Mouse (Mus musculus): ENCODE results near the gene Fam126b.
"Not testable (repeated sequence)": the region's sequence is repeated elsewhere in the genome, so short reads cannot be mapped to it uniquely, and the experiment has no call there.

The Fam126b gene

GRCm38 (mm10) chr1:58568456-58569130 is 17.5 kb downstream of the Fam126b start:
- DNase-seq (ENCODE audit: low spot score): no peak

GRCm38 (mm10) chr1:58566621-58567020 is 19.5 kb downstream of the Fam126b start:
- no peak for DNase-seq (ENCODE audit: low spot score)

DNA sequence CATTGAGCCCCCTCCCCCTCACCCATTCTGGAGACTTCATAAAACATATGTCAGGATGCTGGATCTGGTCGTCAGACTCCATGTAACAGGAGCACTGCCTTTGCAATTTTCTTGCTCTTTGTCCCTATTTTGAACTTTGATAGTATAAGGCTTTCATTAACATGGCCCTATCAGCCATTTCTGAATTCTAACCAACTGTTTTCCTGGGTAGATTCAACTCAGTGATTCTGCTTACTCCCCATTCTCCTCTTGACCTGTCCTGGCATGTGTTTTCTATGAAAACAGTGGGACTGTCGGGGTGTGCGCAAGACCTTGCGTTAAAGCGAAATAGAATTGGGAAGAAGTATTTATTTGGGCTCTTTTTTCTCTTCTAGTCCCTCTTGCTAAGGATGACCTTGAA is 21.1 kb downstream of the Fam126b start:
- no peak for DNase-seq (ENCODE audit: low spot score)

DNA sequence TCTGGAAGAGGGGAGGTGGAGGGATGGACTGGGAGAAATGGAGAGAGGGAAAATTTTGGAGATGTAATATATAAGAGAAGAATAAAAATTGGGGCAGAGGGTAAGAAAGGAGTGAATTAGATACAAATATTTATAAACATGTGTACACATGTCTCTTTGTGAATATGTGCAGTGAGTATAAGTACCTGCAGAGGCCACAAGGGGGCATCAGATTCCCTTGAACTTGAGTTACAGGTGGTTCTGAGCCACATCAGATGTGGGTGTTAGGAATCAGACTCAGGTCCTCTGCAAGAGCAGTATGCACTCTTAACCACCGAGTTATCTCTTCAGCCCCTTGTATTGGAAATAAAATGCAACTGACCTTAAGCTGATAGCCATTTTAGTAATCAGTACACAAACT is 23.7 kb downstream of the Fam126b start:
- peak; percentile 38 for DNase-seq (ENCODE audit: low spot score)

DNA sequence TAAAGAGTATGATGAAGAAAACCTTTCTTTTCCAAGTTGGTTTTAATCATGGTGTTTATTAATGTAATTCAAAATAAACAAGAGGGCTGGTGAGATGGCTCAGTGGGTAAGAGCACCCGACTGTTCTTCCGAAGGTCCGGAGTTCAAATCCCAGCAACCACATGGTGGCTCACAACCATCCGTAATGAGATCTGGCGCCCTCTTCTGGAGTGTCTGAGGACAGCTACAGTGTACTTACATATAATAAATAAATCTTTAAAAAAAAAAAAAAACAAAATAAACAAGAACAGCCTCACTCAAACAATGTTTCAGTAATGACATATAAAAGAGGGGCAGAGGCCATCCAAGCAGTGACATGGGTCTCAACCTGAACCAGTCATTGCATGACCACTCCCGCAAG is 25.8 kb downstream of the Fam126b start:
- DNase-seq (ENCODE audit: low spot score): not testable (repeated sequence)

DNA sequence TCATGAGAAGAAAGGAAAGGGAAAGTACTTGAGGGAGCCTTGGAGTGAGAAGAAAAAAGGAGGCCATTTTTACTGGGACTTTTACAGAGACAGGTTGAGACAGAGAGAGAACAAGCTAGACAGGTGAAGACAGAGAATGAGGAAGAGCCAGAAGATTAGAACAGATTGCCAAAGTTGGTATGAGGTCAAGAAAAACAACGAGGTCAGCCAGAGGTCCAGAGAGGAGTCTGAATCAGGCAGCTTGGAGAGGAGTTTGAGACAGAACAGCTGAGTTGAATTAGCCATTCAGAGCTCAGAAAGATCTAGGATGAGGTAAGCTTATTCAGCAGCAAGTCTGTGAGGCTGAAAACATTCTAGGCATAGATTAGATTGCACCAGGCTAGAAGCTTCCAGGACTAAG is 44.7 kb downstream of the Fam126b start:
- DNase-seq (ENCODE audit: low spot score): no peak

- DNase-seq (ENCODE audit: low spot score): no peak
Measured at GRCm38 (mm10) chr1:58507249-58507648, 78.9 kb downstream of the Fam126b start.

DNA sequence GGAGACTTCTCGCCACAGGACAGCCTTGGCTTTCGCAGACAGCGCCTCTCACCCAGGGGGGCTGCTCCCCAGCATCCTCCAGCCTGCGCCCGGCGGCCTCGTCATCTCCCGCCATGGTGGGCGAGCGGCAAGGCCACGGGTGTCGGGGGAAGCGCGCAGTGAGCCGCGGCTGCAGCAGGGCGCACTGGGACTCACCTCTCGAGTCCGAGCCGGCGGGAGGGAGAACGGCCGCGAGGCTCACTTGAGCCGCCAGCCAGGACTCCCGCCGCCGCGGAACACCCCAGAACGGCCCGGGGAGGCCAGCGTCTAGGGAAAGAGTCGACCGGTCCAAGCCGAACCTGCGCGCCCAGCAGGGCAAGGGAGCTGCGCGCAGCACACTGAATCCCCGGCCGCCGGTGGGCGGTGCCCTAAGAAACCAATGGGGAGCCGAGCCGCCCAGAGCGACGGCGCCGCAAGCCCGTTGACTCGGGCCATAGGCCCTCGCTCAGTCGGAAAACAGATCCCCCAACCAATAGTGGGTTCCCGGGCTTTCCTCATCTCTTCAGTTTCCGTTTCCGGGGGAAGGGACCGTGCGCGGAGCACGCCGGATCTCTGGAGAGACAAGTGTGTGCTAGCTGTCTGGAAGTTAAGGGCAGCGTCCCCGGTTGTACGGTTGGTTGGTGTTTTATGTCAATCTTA is 81.4 kb downstream of the Fam126b start, which contains the start of gene Orc2:
Gene Orc2 (minus strand): TSS at position 533 of the 678 bp plus-strand sequence.
- peak; percentile 93 for DNase-seq (ENCODE audit: low spot score)

GRCm38 (mm10) chr1:58503793-58504370 is 82.2 kb downstream of the Fam126b start:
- no peak for DNase-seq (ENCODE audit: low spot score)

- no peak for DNase-seq (ENCODE audit: low spot score)
Measured at GRCm38 (mm10) chr1:58503134-58503533, 83.0 kb downstream of the Fam126b start.

DNA sequence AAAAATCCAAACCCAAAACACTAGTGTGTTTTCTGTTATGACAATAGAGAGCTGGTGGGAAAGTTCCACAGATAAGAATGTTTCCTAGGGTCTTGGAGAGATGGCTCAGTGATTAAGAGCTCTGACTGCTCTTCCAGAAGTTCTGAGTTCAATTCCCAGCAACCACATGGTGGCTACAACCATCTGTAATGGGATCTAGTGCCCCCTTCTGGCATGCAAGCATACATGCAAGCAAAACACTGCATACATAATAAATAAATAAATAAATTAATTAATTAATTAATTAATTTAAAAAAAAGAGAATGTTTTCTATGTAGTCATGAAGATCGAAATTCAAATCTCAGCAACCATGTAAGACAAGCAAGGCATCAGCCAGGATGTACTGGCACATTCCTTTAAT is 87.4 kb downstream of the Fam126b start:
- no peak for DNase-seq (ENCODE audit: low spot score)

DNA sequence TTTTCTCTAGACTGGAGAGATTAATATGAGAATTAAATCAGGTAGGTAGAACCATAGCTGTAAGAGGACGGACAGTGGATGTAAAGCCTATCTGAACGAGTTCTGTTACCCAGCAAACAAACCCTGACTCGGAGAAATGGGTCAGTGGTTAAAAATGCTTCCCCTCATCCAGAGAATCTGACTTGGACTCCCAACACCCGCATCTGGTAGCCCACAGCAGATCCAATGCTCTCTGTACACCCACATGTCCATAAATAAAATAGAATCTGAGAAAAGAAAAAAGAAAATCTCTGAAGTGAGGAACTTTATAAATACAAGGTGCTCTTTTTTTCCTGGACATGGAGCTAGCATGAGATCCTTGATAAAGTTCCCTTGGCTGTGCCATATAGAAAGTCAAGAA is 88.4 kb downstream of the Fam126b start:
- no peak for DNase-seq (ENCODE audit: low spot score)

DNA sequence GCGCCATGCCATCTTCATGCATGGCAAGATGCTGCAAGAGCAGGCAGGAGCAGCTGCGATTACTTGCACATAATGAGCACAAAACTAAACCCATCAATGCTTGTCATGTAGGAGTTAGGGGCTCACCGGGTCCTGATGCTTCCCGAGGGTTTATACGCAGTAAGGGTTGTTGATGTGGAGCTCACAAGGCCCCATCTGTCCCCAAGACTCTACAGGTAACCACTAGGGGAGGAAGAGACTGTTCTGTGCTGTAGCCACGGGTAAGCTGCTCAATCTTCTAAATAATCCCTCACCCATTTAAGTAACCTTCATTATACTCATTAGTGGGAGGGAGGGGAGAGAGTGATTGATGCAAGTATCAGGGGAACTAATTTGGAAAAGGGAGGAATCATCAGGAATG is 90.5 kb downstream of the Fam126b start:
- DNase-seq (ENCODE audit: low spot score): no peak

GRCm38 (mm10) chr1:58482647-58483046 is 103.5 kb downstream of the Fam126b start:
- DNase-seq (ENCODE audit: low spot score): no peak

- no peak for DNase-seq (ENCODE audit: low spot score)
Measured at GRCm38 (mm10) chr1:58475662-58476061, 110.5 kb downstream of the Fam126b start.
